Mouse (Mus musculus) monocyte, adult 5-6 weeks (primary cell): ENCODE data around the gene Cyp2d26. TPM values are rescaled to one million over a fixed set of nuclear protein-coding genes. Genes with fewer than 3 reads are reported as not detected.

Experiments used
- ATAC-seq: fragments of 153-309, 156-312 bp; replicated peaks from 2 replicates; pipeline ENCODE4 v1.8.0; 2017; ENCODE audit warnings: mild to moderate bottlenecking; ENCODE audit not compliant: low TSS enrichment, insufficient number of reproducible peaks, severe bottlenecking, poor library complexity, low FRiP score
- total RNA-seq: library from RNA; stranded (forward); fragments of 200-1000, 200-491, 200-594 nt; gene quantifications from 3 replicates; pipeline ENCODE4 v1.2.3, GENCODE M21; 2017

Gene Cyp2d26
- total RNA-seq: not detected in 3 replicates

GRCm38 (mm10) chr15:82794277-82794676 lies at the start of gene Cyp2d26:
Cyp2d26 (minus strand) TSS chr15:82794294.
- no peak for ATAC-seq

- no peak for ATAC-seq
Measured at GRCm38 (mm10) chr15:82839146-82839545, 45.1 kb upstream of the Cyp2d26 start.

- no peak for ATAC-seq
Measured at GRCm38 (mm10) chr15:82829917-82830316, 35.8 kb upstream of the Cyp2d26 start.

GRCm38 (mm10) chr15:82825866-82826265 lies 31.8 kb upstream of the Cyp2d26 start:
- ATAC-seq: no peak

- no peak for ATAC-seq
Measured at GRCm38 (mm10) chr15:82822347-82822746, 28.3 kb upstream of the Cyp2d26 start.

GRCm38 (mm10) chr15:82821657-82822056 lies 27.6 kb upstream of the Cyp2d26 start:
- ATAC-seq: no peak

- ATAC-seq: no peak
Measured at GRCm38 (mm10) chr15:82815296-82815695, 21.2 kb upstream of the Cyp2d26 start.

GRCm38 (mm10) chr15:82814806-82815205 lies 20.7 kb upstream of the Cyp2d26 start:
- 0 out of 2 replicates have a peak, but pooled peaks have one; percentile 40 for ATAC-seq

- ATAC-seq: no peak
Measured at GRCm38 (mm10) chr15:82814321-82814720, 20.2 kb upstream of the Cyp2d26 start.

GRCm38 (mm10) chr15:82810556-82810955 lies 16.5 kb upstream of the Cyp2d26 start:
- ATAC-seq: no peak

- ATAC-seq: no peak
Measured at GRCm38 (mm10) chr15:82809511-82809910, 15.4 kb upstream of the Cyp2d26 start.

- peak; percentile 67 for ATAC-seq
Measured at GRCm38 (mm10) chr15:82806969-82807763, 13.1 kb upstream of the Cyp2d26 start.

GRCm38 (mm10) chr15:82804708-82805639 lies 10.9 kb upstream of the Cyp2d26 start:
- ATAC-seq: peak; percentile 75; the same call in 1 of the 2 replicates

- ATAC-seq: no peak
Measured at GRCm38 (mm10) chr15:82795936-82796440, 1.9 kb upstream of the Cyp2d26 start.

GRCm38 (mm10) chr15:82793868-82794267 lies 226 bp downstream of the Cyp2d26 start:
- no peak for ATAC-seq

GRCm38 (mm10) chr15:82793454-82793853 lies 640 bp downstream of the Cyp2d26 start:
- no peak for ATAC-seq

- no peak for ATAC-seq
Measured at GRCm38 (mm10) chr15:82792566-82792965, 1.5 kb downstream of the Cyp2d26 start.

GRCm38 (mm10) chr15:82784581-82784980 lies 9.5 kb downstream of the Cyp2d26 start:
- no peak for ATAC-seq

- no peak for ATAC-seq
Measured at GRCm38 (mm10) chr15:82783800-82784199, 10.3 kb downstream of the Cyp2d26 start.
